Mouse (Mus musculus): ENCODE measurements around the gene Mast3. TPM values are rescaled to one million over a fixed set of nuclear protein-coding genes. Genes with fewer than 3 reads are reported as not detected.

The Mast3 gene
- total and polyA plus RNA-seq, 3 experiments: 18.9 to 91.7 (median 20.5) TPM

GRCm38 (mm10) chr8:70762118-70762517 lies 42.7 kb downstream of the Mast3 start:
- DNase-seq: peak; percentile 26

DNA sequence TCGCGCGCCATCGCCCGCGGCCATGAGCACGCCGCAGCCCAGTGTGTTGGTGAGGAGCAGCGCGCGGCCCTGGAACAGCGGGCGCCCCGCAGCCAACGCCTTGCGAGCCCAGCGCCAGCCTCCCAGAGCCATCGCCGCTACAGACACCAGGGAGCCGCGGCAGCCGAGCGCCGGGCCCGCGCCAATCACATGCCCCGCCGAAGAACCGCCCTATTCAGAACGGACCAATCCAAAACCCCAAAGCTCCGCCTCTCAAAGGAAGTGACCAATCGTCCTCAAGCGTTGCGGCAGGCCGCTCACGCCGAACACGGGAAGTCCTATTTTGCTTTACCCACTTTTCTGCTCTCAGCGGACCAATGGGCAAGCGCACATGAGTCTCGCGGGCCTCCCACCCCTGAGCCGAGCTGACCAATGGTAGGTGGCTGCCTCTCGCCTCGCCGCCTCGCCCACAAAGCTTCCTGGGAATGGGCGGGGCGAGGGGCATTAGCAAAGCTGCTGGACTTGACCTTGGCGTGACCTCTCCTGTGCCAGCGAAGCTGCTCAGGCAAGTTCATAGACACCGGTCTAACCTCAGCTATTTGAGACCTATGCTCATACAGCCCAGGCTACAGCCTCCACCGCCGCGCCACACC lies 44.0 kb downstream of the Mast3 start, which contains the start of gene Mpv17l2:
Gene Mpv17l2, minus strand, starts transcription at position 172 of the 632 bp plus-strand sequence.
- DNase-seq: peak; percentile 98

DNA sequence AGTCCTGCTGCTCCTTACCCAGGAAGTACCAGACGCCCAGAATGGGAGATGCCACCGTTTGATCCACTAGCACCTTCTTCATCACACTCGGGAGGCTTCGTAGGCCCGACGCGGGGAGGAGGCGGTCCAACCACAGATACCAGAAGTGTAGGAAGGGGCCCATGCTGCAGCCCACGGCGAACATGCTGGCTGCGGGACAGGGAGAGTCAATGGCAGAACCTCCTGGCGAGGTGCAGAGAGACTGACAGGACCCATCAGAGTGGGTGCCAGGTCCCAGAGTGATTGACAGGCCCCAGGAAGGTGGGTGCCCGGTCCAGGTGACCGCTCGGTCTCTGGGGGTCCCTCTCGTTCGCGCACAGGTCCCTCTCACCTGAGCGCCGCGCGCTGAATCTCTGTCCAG lies 44.5 kb downstream of the Mast3 start:
- DNase-seq: peak; percentile 57

GRCm38 (mm10) chr8:70758616-70759561 lies 46.0 kb downstream of the Mast3 start:
- DNase-seq: peak; percentile 89

- no peak for DNase-seq
Measured at GRCm38 (mm10) chr8:70758308-70758615, 46.6 kb downstream of the Mast3 start.

- peak; percentile 68 for DNase-seq
Measured at GRCm38 (mm10) chr8:70757523-70758307, 47.1 kb downstream of the Mast3 start.

GRCm38 (mm10) chr8:70756476-70757040 lies 48.3 kb downstream of the Mast3 start:
- peak; percentile 11 for DNase-seq

DNA sequence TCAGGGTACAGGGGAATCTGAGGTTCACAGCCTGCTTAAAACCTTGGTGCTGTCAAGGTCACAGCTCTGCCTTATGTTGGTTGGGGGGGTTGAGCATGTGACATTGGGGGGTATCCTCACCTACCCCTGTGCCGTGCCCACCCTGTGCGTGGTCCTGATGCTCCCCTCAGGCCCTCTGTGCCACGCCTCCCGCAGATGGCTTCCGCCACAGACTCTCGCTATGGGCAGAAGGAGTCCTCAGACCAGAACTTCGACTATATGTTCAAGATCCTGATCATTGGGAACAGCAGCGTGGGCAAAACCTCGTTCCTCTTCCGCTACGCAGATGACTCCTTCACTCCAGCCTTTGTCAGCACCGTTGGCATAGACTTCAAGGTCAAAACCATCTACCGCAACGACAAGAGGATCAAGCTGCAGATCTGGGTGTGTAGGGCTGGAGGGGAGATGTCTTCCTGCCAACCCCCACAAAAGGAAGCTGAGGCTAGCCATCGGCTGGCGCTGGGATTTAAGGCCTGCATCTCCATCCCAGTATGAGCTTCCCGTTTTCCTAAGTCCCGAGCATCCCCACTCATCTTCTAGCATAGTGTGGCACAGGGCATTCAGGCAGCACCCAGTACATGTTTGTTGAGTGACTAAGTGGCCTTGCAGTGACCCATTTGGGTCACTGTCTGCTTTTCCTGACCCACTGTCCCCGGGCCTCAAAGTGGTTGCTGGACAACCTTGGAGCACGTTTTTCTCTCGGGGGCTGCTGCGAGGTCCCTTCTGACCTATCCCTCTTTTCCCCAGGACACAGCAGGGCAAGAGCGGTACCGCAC lies 49.0 kb downstream of the Mast3 start:
- DNase-seq: peak; percentile 76

DNA sequence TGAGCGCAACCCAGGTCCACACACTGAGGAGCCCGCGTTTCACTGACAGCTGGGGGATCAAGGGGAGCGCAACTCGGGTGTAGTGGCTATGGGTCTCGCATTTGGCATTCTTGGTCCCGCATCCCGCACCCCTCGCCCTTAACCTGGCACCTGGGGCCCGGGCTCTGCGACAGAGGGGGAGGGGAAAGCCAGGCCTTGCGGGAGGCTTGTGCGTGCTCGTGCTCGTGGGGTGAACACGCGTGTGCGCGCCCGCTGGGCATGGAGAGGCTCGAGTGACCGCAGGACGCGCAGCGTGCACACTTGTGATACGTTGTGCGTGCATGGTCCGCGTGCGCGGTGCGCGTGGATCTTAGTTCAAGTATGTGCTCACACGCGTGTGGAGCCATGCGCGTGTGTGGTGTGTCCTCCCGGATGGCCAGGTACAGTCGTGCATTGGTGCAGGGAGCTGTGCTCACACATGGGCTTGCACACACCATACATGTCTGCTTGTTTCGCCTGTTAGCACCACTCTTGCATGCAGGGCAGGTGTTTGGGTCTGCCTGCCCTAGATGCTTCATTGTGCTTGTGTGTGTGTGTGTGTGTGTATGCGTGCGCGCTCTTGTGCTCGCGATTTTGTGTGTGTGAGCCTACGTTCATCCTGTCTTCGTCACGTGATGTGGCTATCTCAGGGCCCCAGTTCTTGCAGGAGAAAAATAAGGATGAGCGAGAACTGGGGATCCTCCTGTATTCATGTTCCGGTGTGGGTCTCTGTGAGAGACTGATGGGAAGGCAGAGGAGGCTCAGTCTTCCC lies 49.8 kb downstream of the Mast3 start:
- DNase-seq: peak; percentile 76

DNA sequence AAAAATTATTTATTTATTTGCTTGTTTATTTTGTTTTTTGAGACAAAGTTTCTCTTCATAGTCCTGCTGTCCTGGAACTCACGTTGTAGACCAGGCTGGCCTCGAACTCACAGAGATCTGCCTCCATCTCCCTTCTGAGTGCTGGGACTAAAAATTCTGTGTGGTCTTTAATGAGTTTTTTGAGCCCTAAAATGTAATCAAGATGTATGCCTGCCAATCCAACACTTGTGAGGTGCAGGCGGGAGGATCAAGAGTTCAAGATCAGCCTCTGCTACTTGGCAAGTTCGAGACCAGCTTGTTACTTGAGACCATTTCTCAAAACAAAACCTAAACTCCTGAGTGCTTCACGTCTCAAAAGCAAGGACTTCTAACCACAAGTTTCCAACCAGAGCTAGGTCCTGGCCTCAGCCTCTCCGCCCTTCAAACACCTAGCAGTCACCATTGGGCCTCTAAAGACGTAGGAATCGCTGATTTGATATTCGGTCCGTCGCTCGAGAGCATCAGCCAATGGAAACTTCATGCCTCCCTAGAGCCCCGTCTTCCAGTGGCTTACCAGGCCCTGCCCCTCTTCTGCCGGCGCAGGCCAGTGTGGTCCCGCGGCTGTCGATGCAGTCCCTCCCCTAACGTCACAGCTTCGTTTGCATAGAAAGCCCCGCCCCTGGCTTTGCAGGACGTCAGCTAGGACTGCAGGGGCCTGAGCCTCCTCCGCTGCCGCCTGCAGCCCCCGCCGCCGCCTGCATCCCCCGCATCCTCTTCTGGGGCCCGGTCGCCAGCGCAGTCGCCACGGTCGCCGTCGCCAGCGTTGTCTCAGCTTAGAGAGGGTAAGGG lies 50.6 kb downstream of the Mast3 start, which contains the start of gene Rab3a:
Gene Rab3a, plus strand, starts transcription at position 637 of the 828 bp plus-strand sequence.
- DNase-seq: peak; percentile 98

DNA sequence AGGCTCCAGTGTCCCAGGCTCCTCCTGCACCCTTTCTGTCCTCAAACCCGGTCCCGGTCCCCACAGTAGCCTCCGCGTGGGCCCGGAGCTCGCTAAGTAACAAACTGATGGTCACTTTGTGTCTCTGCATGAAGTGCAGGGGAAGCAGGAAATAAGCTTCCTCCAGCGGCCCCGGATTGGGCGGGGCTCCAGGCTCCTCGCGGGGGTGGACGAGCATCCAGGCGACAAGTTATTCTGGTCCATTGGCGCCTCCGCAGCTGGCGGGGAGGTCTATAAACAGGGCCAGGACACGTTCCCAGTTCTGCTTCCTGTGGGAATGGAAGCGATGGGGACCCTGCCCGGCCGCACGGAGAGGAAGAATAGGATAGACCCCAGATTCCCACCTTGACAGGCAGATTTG lies 51.7 kb downstream of the Mast3 start:
- peak; percentile 84 for DNase-seq

DNA sequence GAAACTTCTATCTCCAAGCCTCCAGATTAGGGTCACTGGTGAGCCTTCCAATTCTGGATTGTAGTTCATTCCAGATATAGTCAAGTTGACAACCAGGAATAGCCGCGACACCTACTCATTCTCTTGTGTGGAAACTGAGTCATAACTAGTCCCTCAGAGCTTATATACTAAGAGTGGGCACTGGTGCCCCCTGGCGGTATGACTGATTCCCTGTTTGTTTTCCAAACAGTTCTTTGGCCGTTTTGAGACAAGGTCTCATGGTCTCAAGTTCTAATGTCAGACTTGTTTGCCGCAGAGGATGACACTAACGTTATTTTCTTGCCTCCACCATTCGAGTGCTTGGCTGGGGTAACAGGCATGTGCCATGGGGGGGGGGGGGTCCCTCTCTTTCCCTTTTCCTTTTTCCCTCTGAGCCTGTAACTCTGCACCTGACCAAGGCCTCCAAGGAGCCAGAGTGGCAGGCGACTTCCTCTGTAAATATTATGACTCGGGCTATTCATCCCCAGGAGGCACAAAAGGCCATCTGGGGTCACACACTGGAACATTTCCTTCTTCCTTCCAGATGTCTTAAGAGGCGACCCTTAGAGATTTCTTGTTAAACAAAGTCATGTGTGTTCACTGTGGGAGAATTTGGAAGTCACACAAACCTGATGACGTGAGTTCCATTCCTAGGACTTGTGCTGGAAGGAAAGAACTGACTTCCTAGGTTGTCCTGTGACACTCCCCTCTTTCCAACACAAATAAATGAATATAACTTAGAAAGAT lies 52.7 kb downstream of the Mast3 start:
- DNase-seq: peak; percentile 73

GRCm38 (mm10) chr8:70750128-70750680 lies 54.6 kb downstream of the Mast3 start:
- no peak for DNase-seq

GRCm38 (mm10) chr8:70749097-70749674 lies 55.7 kb downstream of the Mast3 start:
- no peak for DNase-seq

DNA sequence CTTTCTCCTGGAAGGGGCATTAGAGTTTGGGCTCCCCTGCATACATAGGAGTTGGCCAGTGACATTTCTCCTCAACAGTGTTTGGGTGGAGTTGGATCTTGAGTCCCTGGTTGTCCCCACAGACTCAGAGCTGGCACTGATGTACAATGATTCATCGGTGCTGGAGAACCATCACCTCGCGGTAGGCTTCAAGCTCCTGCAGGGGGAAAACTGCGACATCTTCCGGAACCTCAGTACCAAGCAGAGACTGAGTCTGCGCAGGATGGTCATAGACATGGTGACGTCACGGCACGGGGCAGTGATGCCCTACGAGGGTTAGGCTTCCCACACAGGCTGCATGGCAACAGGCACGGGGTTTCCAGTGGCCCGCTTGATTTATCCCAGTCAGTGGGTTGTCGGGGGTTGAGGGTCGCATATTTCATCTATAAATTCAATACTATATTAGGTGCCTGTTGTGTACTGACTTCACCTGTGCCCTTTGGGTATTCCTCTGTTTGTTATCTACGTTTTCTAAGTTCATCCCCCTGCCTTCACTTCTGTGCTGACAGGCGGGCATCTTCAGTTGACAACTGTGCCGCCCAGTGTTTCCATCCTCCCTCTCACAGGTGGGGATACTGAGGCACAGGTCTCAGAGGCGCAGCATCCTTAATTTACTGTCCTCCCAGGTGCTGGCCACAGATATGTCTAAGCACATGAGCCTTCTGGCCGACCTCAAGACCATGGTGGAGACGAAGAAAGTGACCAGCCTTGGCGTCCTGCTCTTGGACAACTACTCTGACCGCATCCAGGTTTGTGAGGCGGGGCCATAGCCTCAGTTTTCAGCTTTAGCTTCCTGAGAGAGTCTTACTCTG lies 56.4 kb downstream of the Mast3 start:
- no peak for DNase-seq

- no peak for DNase-seq
Measured at GRCm38 (mm10) chr8:70747211-70747890, 57.5 kb downstream of the Mast3 start.
